ENCODE assay signal across 8 mouse cellular contexts in the genomic region with DNA sequence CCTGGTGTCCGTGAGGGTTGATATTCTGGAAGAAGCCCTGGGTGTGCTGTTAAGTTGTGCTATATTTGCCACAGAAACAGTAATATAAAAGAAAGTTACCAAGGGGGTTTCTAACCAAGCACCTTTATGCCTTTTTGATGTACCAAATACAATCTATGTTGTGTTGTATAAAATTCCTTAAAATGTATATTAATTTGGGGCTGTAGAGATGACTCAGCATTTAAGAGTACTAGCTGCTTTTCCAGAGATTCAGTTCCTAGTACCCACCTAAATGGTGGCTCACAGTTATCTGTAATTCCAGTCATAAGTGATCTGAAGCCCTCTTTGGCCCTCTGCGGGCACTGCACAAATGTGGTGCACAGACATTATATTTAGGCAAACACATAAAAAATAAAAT. TPM values are rescaled to one million over a fixed set of nuclear protein-coding genes. Genes with fewer than 3 reads are reported as not detected.
DNase-seq lines count a peak whose midpoint lies in the region; ATAC-seq and TF ChIP-seq lines count a peak whose summit lies in the region.
"Had no signal": no experiment of that assay in that cellular context is flagged by ENCODE, and none has a peak within 500 bp of the region (broad histone marks: within the 10 kb centered on the region; RNA-seq: fewer than 3 reads in every experiment).

No protein-coding gene starts in this region.

- no peak for ATAC-seq in lung, embryonic 14.5 days (ENCODE audit: insufficient read depth)
- no peak for ATAC-seq in forebrain, embryonic 14.5 days
- ATAC-seq in liver, embryonic 12.5 days, result no peak
- no peak for ATAC-seq in stomach, embryonic 16.5 days (ENCODE audit: insufficient read depth, low FRiP score)

- no peak overlapping the region for H3K27ac ChIP-seq in lung, embryonic 14.5 days (ENCODE audit: low read depth)
- H3K27ac ChIP-seq in forebrain, embryonic 14.5 days (ENCODE audit: low read depth, low read length), result peak overlapping the region; percentile 59; the same call in 1 of the 2 replicates
- peak overlapping the region; percentile 79 for H3K27ac ChIP-seq in liver, embryonic 12.5 days
- H3K27ac ChIP-seq in stomach, embryonic 16.5 days (ENCODE audit: low read length), result peak overlapping the region; percentile 90; the same call in 1 of the 2 replicates

- no peaks in the 10 kb centered on the region for H3K9me3 ChIP-seq in lung, embryonic 14.5 days (ENCODE audit: low read depth, low read length)
- no peaks in the 10 kb centered on the region for H3K9me3 ChIP-seq in forebrain, embryonic 14.5 days (replicated peaks; ENCODE audit: control insufficient read depth, low read length)
- no peaks in the 10 kb centered on the region for H3K9me3 ChIP-seq in liver, embryonic 12.5 days (replicated peaks)
- H3K9me3 ChIP-seq in stomach, embryonic 16.5 days (replicated peaks; ENCODE audit: control insufficient read depth, low read length), result no peaks in the 10 kb centered on the region

- 0 out of 2 replicates have a peak, but pooled peaks cover 5% of the 10 kb centered on the region for H3K4me1 ChIP-seq in lung, embryonic 14.5 days (ENCODE audit: insufficient read depth)
- peaks cover 10% of the 10 kb centered on the region for H3K4me1 ChIP-seq in forebrain, embryonic 14.5 days (ENCODE audit: control insufficient read depth, insufficient read depth, low read length)
- peaks cover 41% of the 10 kb centered on the region for H3K4me1 ChIP-seq in liver, embryonic 12.5 days
- H3K4me1 ChIP-seq in stomach, embryonic 16.5 days (ENCODE audit: control insufficient read depth, insufficient read depth, low read length), result peaks cover 16% of the 10 kb centered on the region

- peaks cover 16% of the 10 kb centered on the region for H3K36me3 ChIP-seq in lung, embryonic 14.5 days (ENCODE audit: insufficient read depth)
- peaks cover 12% of the 10 kb centered on the region; the same call in 1 of the 2 replicates for H3K36me3 ChIP-seq in forebrain, embryonic 14.5 days (ENCODE audit: control insufficient read depth, insufficient read depth, low read length)
- H3K36me3 ChIP-seq in liver, embryonic 12.5 days, result peaks cover 21% of the 10 kb centered on the region
- H3K36me3 ChIP-seq in stomach, embryonic 16.5 days (ENCODE audit: control insufficient read depth, insufficient read depth, low read length), result no peaks in the 10 kb centered on the region

- peak overlapping the region; percentile 87 for H3K4me2 ChIP-seq in lung, embryonic 14.5 days
- peak overlapping the region; percentile 96 for H3K4me2 ChIP-seq in forebrain, embryonic 14.5 days (ENCODE audit: low read length)
- peak overlapping the region; percentile 82 for H3K4me2 ChIP-seq in liver, embryonic 12.5 days
- peak overlapping the region; percentile 99 for H3K4me2 ChIP-seq in stomach, embryonic 16.5 days (ENCODE audit: low read depth, low read length)

- no peak for DNase-seq in lung, embryonic 14.5 days
- DNase-seq in lung, postnatal 14 days, result no peak
- DNase-seq in forebrain, embryonic 14.5 days (ENCODE audit: low spot score), result no peak
- DNase-seq in adrenal gland, postnatal 4 days (ENCODE audit: low spot score in 2 of 2), result no peak
- DNase-seq in cerebellum, adult 11-12 months, result no peak

- H3K4me3 ChIP-seq in lung, embryonic 14.5 days (ENCODE audit: low read depth, low read length), result peak overlapping the region; percentile 71
- H3K4me3 ChIP-seq in forebrain, embryonic 14.5 days (ENCODE audit: low read depth, low read length), result peak overlapping the region; percentile 72
- peak overlapping the region; percentile 74; the same call in 1 of the 2 replicates for H3K4me3 ChIP-seq in liver, embryonic 12.5 days
- peak overlapping the region; percentile 72 for H3K4me3 ChIP-seq in stomach, embryonic 16.5 days (replicated peaks; ENCODE audit: low read length)

- peak overlapping the region; percentile 82 for H3K9ac ChIP-seq in lung, embryonic 14.5 days
- 0 out of 2 replicates have a peak overlapping the region, but pooled peaks have one; percentile 86 for H3K9ac ChIP-seq in forebrain, embryonic 14.5 days (ENCODE audit: low read length)
- peak overlapping the region; percentile 83 for H3K9ac ChIP-seq in liver, embryonic 12.5 days
- peak overlapping the region; percentile 82 for H3K9ac ChIP-seq in stomach, embryonic 16.5 days (ENCODE audit: low read length)

- TF ChIP-seq CTCF in lung, embryonic 14.5 days (IDR thresholded peaks at IDR 0.05; ENCODE audit: low read depth), result no peak

- 55% methylated on average over 2 of the region's 2 CpGs for WGBS in lung, embryonic 14.5 days
- 63% methylated on average over 2 of the region's 2 CpGs for WGBS in forebrain, embryonic 14.5 days
- 59% methylated on average over 2 of the region's 2 CpGs for WGBS in liver, embryonic 12.5 days (ENCODE audit: insufficient replicate concordance)
- 69% methylated on average over 2 of the region's 2 CpGs for WGBS in stomach, embryonic 16.5 days

- no peaks in the 10 kb centered on the region for H3K27me3 ChIP-seq in lung, embryonic 14.5 days (ENCODE audit: insufficient read depth, low read length)
- no peaks in the 10 kb centered on the region for H3K27me3 ChIP-seq in forebrain, embryonic 14.5 days (replicated peaks; ENCODE audit: control insufficient read depth, insufficient read depth, low read length)
- H3K27me3 ChIP-seq in liver, embryonic 12.5 days (replicated peaks), result no peaks in the 10 kb centered on the region
- no peaks in the 10 kb centered on the region for H3K27me3 ChIP-seq in stomach, embryonic 16.5 days (ENCODE audit: control insufficient read depth, insufficient read depth, low read length)

RNA-seq across cellular contexts. Expression of gene Fam136a, which starts 1.4 kb away (rescaled TPM):
- polyA plus RNA-seq in lung, embryonic 14.5 days (2014; fragmentation: Nextera tagmentation; extraction: Ambion mirVana), result 129 and 130 TPM in 2 replicates
- 129 and 130 TPM in 2 replicates for polyA plus RNA-seq in forebrain, embryonic 14.5 days (2014; fragmentation: Nextera tagmentation; extraction: Ambion mirVana)
- 104 and 111 TPM in 2 replicates for polyA plus RNA-seq in liver, embryonic 12.5 days (2016; fragmentation: Nextera tagmentation; extraction: Ambion mirVana)
- polyA plus RNA-seq in stomach, embryonic 16.5 days (2015; fragmentation: Nextera tagmentation; extraction: Ambion mirVana), result 120 and 128 TPM in 2 replicates
- 10 to 100 TPM; 84.1 to 84.5 TPM for total RNA-seq in adrenal gland, postnatal 4 days (2021)

RNA-seq across cellular contexts. Expression of gene Snrpg, which starts 4.3 kb away (rescaled TPM):
- polyA plus RNA-seq in lung, embryonic 14.5 days (2014; fragmentation: Nextera tagmentation; extraction: Ambion mirVana), result 723 and 735 TPM in 2 replicates
- 554 and 764 TPM in 2 replicates for polyA plus RNA-seq in forebrain, embryonic 14.5 days (2014; fragmentation: Nextera tagmentation; extraction: Ambion mirVana)
- 493 and 510 TPM in 2 replicates for polyA plus RNA-seq in liver, embryonic 12.5 days (2016; fragmentation: Nextera tagmentation; extraction: Ambion mirVana)
- 427 and 445 TPM in 2 replicates for polyA plus RNA-seq in stomach, embryonic 16.5 days (2015; fragmentation: Nextera tagmentation; extraction: Ambion mirVana)
- 100 to 1,000 TPM; 383 to 436 TPM for total RNA-seq in adrenal gland, postnatal 4 days (2021)

RNA-seq across cellular contexts. Expression of gene Pcyox1, which starts 30.1 kb away (rescaled TPM):
- polyA plus RNA-seq in lung, embryonic 14.5 days (2014; fragmentation: Nextera tagmentation; extraction: Ambion mirVana), result 83.5 and 88.1 TPM in 2 replicates
- polyA plus RNA-seq in forebrain, embryonic 14.5 days (2014; fragmentation: Nextera tagmentation; extraction: Ambion mirVana), result 81.3 and 90.2 TPM in 2 replicates
- polyA plus RNA-seq in liver, embryonic 12.5 days (2016; fragmentation: Nextera tagmentation; extraction: Ambion mirVana), result 41.5 and 45.9 TPM in 2 replicates
- polyA plus RNA-seq in stomach, embryonic 16.5 days (2015; fragmentation: Nextera tagmentation; extraction: Ambion mirVana), result 119 and 131 TPM in 2 replicates
- total RNA-seq in adrenal gland, postnatal 4 days (2021), result 100 to 1,000 TPM; 180 to 205 TPM

RNA-seq across cellular contexts. Expression of gene Tia1, which starts 37.2 kb away (rescaled TPM):
- polyA plus RNA-seq in lung, embryonic 14.5 days (2014; fragmentation: Nextera tagmentation; extraction: Ambion mirVana), result 208 and 219 TPM in 2 replicates
- polyA plus RNA-seq in forebrain, embryonic 14.5 days (2014; fragmentation: Nextera tagmentation; extraction: Ambion mirVana), result 299 and 325 TPM in 2 replicates
- 45.2 and 46.2 TPM in 2 replicates for polyA plus RNA-seq in liver, embryonic 12.5 days (2016; fragmentation: Nextera tagmentation; extraction: Ambion mirVana)
- polyA plus RNA-seq in stomach, embryonic 16.5 days (2015; fragmentation: Nextera tagmentation; extraction: Ambion mirVana), result 135 and 151 TPM in 2 replicates
- 100 to 1,000 TPM; 105 to 120 TPM for total RNA-seq in adrenal gland, postnatal 4 days (2021)

RNA-seq across cellular contexts. Expression of gene Gm44790, which starts 59.6 kb away (rescaled TPM):
- 0.72 TPM in 1 of 2 replicates, not detected in the other for polyA plus RNA-seq in lung, embryonic 14.5 days (2014; fragmentation: Nextera tagmentation; extraction: Ambion mirVana)
- 1.9 TPM in 1 of 2 replicates, not detected in the other for polyA plus RNA-seq in forebrain, embryonic 14.5 days (2014; fragmentation: Nextera tagmentation; extraction: Ambion mirVana)
- not detected in 2 replicates for polyA plus RNA-seq in liver, embryonic 12.5 days (2016; fragmentation: Nextera tagmentation; extraction: Ambion mirVana)
- not detected in 2 replicates for polyA plus RNA-seq in stomach, embryonic 16.5 days (2015; fragmentation: Nextera tagmentation; extraction: Ambion mirVana)
- 1 to 10 TPM in 1 of 2 experiments, not detected in 1; 2.1 TPM for total RNA-seq in adrenal gland, postnatal 4 days (2021)
- total RNA-seq: common myeloid progenitor, adult 5-6 weeks had no signal
